Mouse (Mus musculus) ES-Bruce4 (cell line): ENCODE measurements around the gene Tpi1.

Experiments
- CTCF ChIP-seq: IDR thresholded peaks from one replicate; pipeline ENCODE4 v1.8.1; 2011; ENCODE audit warnings: low read depth, low read length
- EP300 ChIP-seq: IDR thresholded peaks from 2 replicates; pipeline ENCODE4 v1.6.1; 2011; ENCODE audit warnings: low read depth, low read length; ENCODE audit not compliant: insufficient read depth
- POLR2A ChIP-seq: IDR thresholded peaks from one replicate; pipeline ENCODE4 v1.8.1; 2011; ENCODE audit warnings: low read length; ENCODE audit not compliant: insufficient read depth

- no peak for TF ChIP-seq CTCF
- no peak for TF ChIP-seq POLR2A
- no peak for TF ChIP-seq EP300
These were observed 3.5 kb upstream of the Tpi1 start for GRCm38 (mm10) chr6:124817563-124817962.
